Mouse (Mus musculus) kidney, embryonic 16.5 days (tissue): ENCODE results near the gene Etv6. TPM values are rescaled to one million over a fixed set of nuclear protein-coding genes. Genes with fewer than 3 reads are reported as not detected.

ENCODE experiments used
- ATAC-seq: fragments of 200-750 bp; cut with Nextera tagmentation; 2 replicates; pipeline ENCODE4 v1.8.0; 2017; ENCODE audit warnings: moderate TSS enrichment; ENCODE audit not compliant: low FRiP score, low TSS enrichment
- H3K27ac ChIP-seq: fragments of 300-500 bp; sonication (generic); 2 replicates; pipeline ENCODE4 v1.5.1; 2014; ENCODE audit warnings: low read length
- H3K27me3 ChIP-seq: fragments of 300-500 bp; sonication (generic); 2 replicates; pipeline ENCODE4 v1.6.1; 2014; ENCODE audit warnings: low read length, control low read depth, mixed read lengths; ENCODE audit not compliant: insufficient read depth
- H3K36me3 ChIP-seq: fragments of 300-500 bp; sonication (generic); 2 replicates; pipeline ENCODE4 v1.6.1; 2014; ENCODE audit warnings: low read length, control low read depth, mixed read lengths; ENCODE audit not compliant: insufficient read depth
- H3K4me1 ChIP-seq: fragments of 300-500 bp; sonication (generic); 2 replicates; pipeline ENCODE4 v1.6.1; 2014; ENCODE audit warnings: low read length, control low read depth, mixed read lengths; ENCODE audit not compliant: insufficient read depth
- H3K4me2 ChIP-seq: fragments of 300-500 bp; sonication (generic); replicated peaks from 2 replicates; pipeline ENCODE4 v1.6.1; 2014; ENCODE audit warnings: low read depth, low read length
- H3K4me3 ChIP-seq: fragments of 300-500 bp; sonication (generic); 2 replicates; pipeline ENCODE4 v1.5.1; 2014; ENCODE audit warnings: mild to moderate bottlenecking, low read length
- H3K9ac ChIP-seq: fragments of 300-500 bp; sonication (generic); replicated peaks from 2 replicates; pipeline ENCODE4 v1.6.1; 2014; ENCODE audit warnings: low read length
- H3K9me3 ChIP-seq: fragments of 300-500 bp; sonication (generic); 2 replicates; pipeline ENCODE4 v1.6.1; 2016; ENCODE audit warnings: low read length, control low read depth
- WGBS: fragments of 180-500 bp; shearing (Covaris S2); extraction: QIAGEN DNeasy Blood & Tissue Kit; methylation state at CpG from one replicate; pipeline ENCODE4 v1.1.7; 2014; 5-methylcytosine and 5-hydroxymethylcytosine counted together
- polyA plus RNA-seq: library from polyadenylated mRNA; unstranded; fragments of >200 nt; fragmentation: Nextera tagmentation; extraction: Ambion mirVana; gene quantifications from 2 replicates; pipeline ENCODE4 v1.2.1, GENCODE M21; 2015

Etv6 gene
- polyA plus RNA-seq, 1 experiment from 2014 or later = 12.6 TPM

DNA sequence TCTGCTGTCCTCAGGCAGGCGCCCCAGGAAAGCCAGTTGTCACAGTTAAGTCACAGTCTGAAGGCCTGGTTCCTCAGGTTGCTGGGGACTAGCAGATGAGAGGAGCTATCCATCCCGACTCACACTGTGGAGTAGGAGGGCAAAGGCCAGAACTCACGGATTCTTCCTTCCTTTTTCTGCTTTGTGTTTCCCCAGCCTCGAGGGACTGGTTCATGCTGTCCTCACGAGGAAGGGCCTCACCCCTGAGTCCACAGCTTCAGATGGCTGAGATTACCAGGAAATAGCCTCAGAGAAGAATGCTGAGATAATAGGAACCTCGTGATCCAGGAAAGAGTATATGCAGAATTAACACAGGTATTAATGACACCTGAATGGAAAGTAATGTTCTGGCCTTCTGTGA lies 30.6 kb downstream of the Etv6 start:
- no peak overlapping the region for H3K4me3 ChIP-seq
- H3K27me3 ChIP-seq = no peaks in the 10 kb centered on the region
- no peak overlapping the region for H3K27ac ChIP-seq
- no peaks in the 10 kb centered on the region for H3K36me3 ChIP-seq
- H3K9me3 ChIP-seq = no peaks in the 10 kb centered on the region
- no peak overlapping the region for H3K9ac ChIP-seq
- H3K4me2 ChIP-seq = no peak overlapping the region
- WGBS = 55% methylated on average over 6 of the region's 6 CpGs
- H3K4me1 ChIP-seq = no peaks in the 10 kb centered on the region
- ATAC-seq = no peak

- no peaks in the 10 kb centered on the region for H3K36me3 ChIP-seq
- H3K4me2 ChIP-seq = no peak overlapping the region
- no peaks in the 10 kb centered on the region for H3K9me3 ChIP-seq
- no peaks in the 10 kb centered on the region for H3K27me3 ChIP-seq
- H3K4me1 ChIP-seq = no peaks in the 10 kb centered on the region
- WGBS = 91% methylated on average over 4 of the region's 4 CpGs
- no peak overlapping the region for H3K27ac ChIP-seq
- H3K9ac ChIP-seq = no peak overlapping the region
- ATAC-seq = no peak
- no peak overlapping the region for H3K4me3 ChIP-seq
Observed at GRCm38 (mm10) chr6:134066996-134067395, 31.5 kb downstream of the Etv6 start.

DNA sequence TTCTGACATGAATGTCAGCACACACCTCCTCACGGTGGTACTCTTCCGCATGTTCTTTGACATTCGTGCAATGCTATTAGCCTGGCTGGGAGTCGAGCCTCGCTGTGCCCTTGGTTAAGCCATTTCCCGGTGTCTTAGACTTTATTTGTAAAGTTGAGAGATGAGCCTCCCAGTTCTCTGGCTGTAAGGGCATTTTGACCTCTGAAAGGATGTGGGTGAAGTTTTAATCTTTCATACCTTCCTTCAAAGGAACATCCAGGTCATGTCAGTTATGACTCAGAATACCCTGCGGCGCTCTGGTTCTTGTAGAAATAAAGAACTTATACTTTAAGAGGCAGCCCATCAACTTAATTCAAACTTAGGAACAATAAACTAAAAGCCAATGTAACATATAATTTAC lies 32.0 kb downstream of the Etv6 start:
- no peaks in the 10 kb centered on the region for H3K27me3 ChIP-seq
- no peak overlapping the region for H3K9ac ChIP-seq
- no peaks in the 10 kb centered on the region for H3K9me3 ChIP-seq
- H3K4me3 ChIP-seq = no peak overlapping the region
- no peaks in the 10 kb centered on the region for H3K4me1 ChIP-seq
- H3K27ac ChIP-seq = no peak overlapping the region
- 91% methylated on average over 8 of the region's 8 CpGs for WGBS
- ATAC-seq = no peak
- no peaks in the 10 kb centered on the region for H3K36me3 ChIP-seq
- H3K4me2 ChIP-seq = no peak overlapping the region

DNA sequence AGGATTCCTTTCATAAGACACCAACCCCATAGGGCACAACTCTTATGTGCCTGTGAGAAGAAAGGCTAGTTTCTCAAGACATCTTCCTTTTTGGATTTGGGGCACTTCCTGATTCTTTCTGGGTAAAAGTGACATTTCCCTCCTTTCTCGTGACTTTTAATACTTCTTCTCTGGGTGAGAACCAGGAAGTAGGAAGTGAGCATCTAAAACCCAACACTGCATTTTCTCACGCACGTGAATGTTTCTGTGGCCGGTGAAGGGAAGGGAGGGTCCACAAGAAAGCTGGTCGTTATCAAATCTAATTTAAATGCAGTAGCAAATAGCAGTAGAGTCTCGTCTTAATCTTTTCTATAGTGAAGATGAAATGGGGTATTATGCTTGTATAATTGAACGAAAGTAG lies 36.9 kb downstream of the Etv6 start:
- H3K9ac ChIP-seq = no peak overlapping the region

GRCm38 (mm10) chr6:134072906-134073305 lies 37.4 kb downstream of the Etv6 start:
- Histone ChIP-seq H3K36me3 (peaks cover 7% of the 10 kb centered on the region), H3K4me3 (no peak overlapping the region), H3K9ac (no peak overlapping the region), H3K9me3 (no peaks in the 10 kb centered on the region), H3K4me2 (no peak overlapping the region), H3K4me1 (no peaks in the 10 kb centered on the region), H3K27me3 (no peaks in the 10 kb centered on the region), H3K27ac (no peak overlapping the region)
- ATAC-seq = no peak
- 93% methylated on average over 6 of the region's 6 CpGs for WGBS

More for the DNA sequence above, 36.9 kb downstream of the Etv6 start:
- Histone ChIP-seq H3K4me2 (no peak overlapping the region), H3K4me3 (no peak overlapping the region), H3K36me3 (peaks cover 7% of the 10 kb centered on the region), H3K27ac (no peak overlapping the region), H3K4me1 (no peaks in the 10 kb centered on the region), H3K27me3 (no peaks in the 10 kb centered on the region), H3K9me3 (no peaks in the 10 kb centered on the region)
- WGBS = 80% methylated on average over 7 of the region's 7 CpGs
- no peak for ATAC-seq

- ATAC-seq = no peak
- H3K27ac ChIP-seq = no peak overlapping the region
- H3K4me1 ChIP-seq = no peaks in the 10 kb centered on the region
- no peaks in the 10 kb centered on the region for H3K9me3 ChIP-seq
- peaks cover 7% of the 10 kb centered on the region for H3K36me3 ChIP-seq
- H3K4me3 ChIP-seq = no peak overlapping the region
- 96% methylated on average over 1 of the region's 1 CpGs for WGBS
- no peaks in the 10 kb centered on the region for H3K27me3 ChIP-seq
- no peak overlapping the region for H3K4me2 ChIP-seq
- no peak overlapping the region for H3K9ac ChIP-seq
Observed at GRCm38 (mm10) chr6:134074353-134074752, 38.9 kb downstream of the Etv6 start.

GRCm38 (mm10) chr6:134075031-134075430 lies 39.5 kb downstream of the Etv6 start:
- Histone ChIP-seq H3K4me2 (no peak overlapping the region), H3K36me3 (peaks cover 7% of the 10 kb centered on the region), H3K4me1 (no peaks in the 10 kb centered on the region), H3K9ac (no peak overlapping the region), H3K4me3 (no peak overlapping the region), H3K9me3 (no peaks in the 10 kb centered on the region), H3K27me3 (no peaks in the 10 kb centered on the region), H3K27ac (no peak overlapping the region)
- ATAC-seq = no peak
- 88% methylated on average over 6 of the region's 6 CpGs for WGBS

- Histone ChIP-seq H3K27ac (no peak overlapping the region), H3K9me3 (no peaks in the 10 kb centered on the region), H3K36me3 (peaks cover 4% of the 10 kb centered on the region), H3K4me3 (no peak overlapping the region), H3K9ac (no peak overlapping the region), H3K4me2 (no peak overlapping the region), H3K4me1 (no peaks in the 10 kb centered on the region), H3K27me3 (no peaks in the 10 kb centered on the region)
- WGBS = 85% methylated on average over 6 of the region's 6 CpGs
- ATAC-seq = no peak
Observed at GRCm38 (mm10) chr6:134078016-134078415, 42.5 kb downstream of the Etv6 start.

DNA sequence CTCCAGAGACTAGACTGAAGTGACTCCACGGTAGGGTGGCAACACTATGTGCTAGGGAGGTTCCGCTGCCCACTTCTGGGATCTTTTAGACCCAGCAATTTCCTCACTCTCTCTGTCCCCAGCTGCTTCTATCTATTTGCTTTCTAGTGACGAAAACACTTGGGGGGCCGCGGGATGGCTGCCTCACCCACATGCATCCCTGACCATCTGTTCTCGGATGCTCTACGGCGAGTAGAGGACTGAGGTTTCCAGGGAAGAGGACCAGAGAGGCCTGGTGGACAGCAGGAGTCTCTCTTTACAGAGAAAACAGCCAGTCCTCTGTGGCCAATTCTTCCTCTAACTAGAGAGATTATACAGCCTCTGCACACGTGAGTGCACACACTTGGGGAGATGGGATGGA lies 43.6 kb downstream of the Etv6 start:
- no peak for ATAC-seq
- no peak overlapping the region for H3K4me3 ChIP-seq
- H3K27me3 ChIP-seq = no peaks in the 10 kb centered on the region
- H3K4me2 ChIP-seq = no peak overlapping the region
- H3K9me3 ChIP-seq = no peaks in the 10 kb centered on the region
- no peaks in the 10 kb centered on the region for H3K4me1 ChIP-seq
- H3K27ac ChIP-seq = no peak overlapping the region
- 84% methylated on average over 9 of the region's 9 CpGs for WGBS
- no peak overlapping the region for H3K9ac ChIP-seq
- H3K36me3 ChIP-seq = no peaks in the 10 kb centered on the region; the same call in 1 of the 2 replicates

GRCm38 (mm10) chr6:134079563-134079962 lies 44.1 kb downstream of the Etv6 start:
- Histone ChIP-seq H3K36me3 (no peaks in the 10 kb centered on the region; the same call in 1 of the 2 replicates), H3K27ac (no peak overlapping the region), H3K4me1 (no peaks in the 10 kb centered on the region), H3K27me3 (no peaks in the 10 kb centered on the region), H3K9me3 (no peaks in the 10 kb centered on the region), H3K4me2 (no peak overlapping the region), H3K4me3 (no peak overlapping the region), H3K9ac (no peak overlapping the region)
- no peak for ATAC-seq
- WGBS = 89% methylated on average over 2 of the region's 2 CpGs

- H3K27me3 ChIP-seq = no peaks in the 10 kb centered on the region
- WGBS = 95% methylated on average over 5 of the region's 5 CpGs
- H3K4me1 ChIP-seq = no peaks in the 10 kb centered on the region
- H3K4me2 ChIP-seq = no peak overlapping the region
- no peak overlapping the region for H3K27ac ChIP-seq
- no peak for ATAC-seq
- no peak overlapping the region for H3K9ac ChIP-seq
- H3K4me3 ChIP-seq = no peak overlapping the region
- no peaks in the 10 kb centered on the region for H3K36me3 ChIP-seq
- H3K9me3 ChIP-seq = no peaks in the 10 kb centered on the region
Observed at GRCm38 (mm10) chr6:134080946-134081345, 45.4 kb downstream of the Etv6 start.
